Mouse (Mus musculus): ENCODE measurements around the gene Gcc2. TPM values are rescaled to one million over a fixed set of nuclear protein-coding genes. Genes with fewer than 3 reads are reported as not detected.
A peak's percentile ranks its signal among the peaks of the same experiment; 100 is the strongest.

Gcc2 gene
- polyA plus RNA-seq, 1 experiment from 2014 or later: 71.4 TPM

DNA sequence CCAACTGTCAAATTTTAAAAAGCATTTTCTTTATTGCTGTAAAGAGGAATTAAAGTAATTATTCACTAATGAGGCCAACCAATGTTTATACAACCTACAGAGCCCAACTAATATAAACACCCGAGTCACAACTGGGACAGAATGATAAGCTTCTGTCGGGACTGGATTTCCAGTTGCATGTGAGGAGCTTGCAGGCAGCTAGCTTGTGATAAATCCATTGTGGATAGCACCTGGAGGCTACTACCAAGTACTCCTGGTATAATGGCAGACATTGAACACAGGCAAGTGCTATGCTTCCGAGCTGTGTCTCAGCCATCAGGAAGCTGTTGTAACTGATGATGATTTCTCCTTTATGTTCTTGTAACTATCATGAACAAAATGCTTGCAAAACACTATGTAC lies 35.4 kb downstream of the Gcc2 start:
- ATAC-seq (ENCODE audit: insufficient number of reproducible peaks, insufficient read depth, low FRiP score, low read depth): no peak
- Histone ChIP-seq H3K9me3 (ENCODE audit: control insufficient read depth, low read depth, low read length) (no peaks in the 10 kb centered on the region), H3K4me2 (replicated peaks; ENCODE audit: low read depth, low read length) (no peak overlapping the region), H3K4me3 (ENCODE audit: low read depth, low read length) (no peak overlapping the region), H3K36me3 (ENCODE audit: control insufficient read depth, insufficient read depth, low read length) (peaks cover 68% of the 10 kb centered on the region), H3K9ac (replicated peaks; ENCODE audit: low read depth, low read length) (no peak overlapping the region), H3K27ac (ENCODE audit: low read length) (no peak overlapping the region), H3K27me3 (ENCODE audit: control insufficient read depth, insufficient read depth, low read length) (no peaks in the 10 kb centered on the region), H3K4me1 (ENCODE audit: control insufficient read depth, insufficient read depth, low read length) (no peaks in the 10 kb centered on the region)
- whole genome bisulfite sequencing: 46% methylated on average over 3 of the region's 3 CpGs

DNA sequence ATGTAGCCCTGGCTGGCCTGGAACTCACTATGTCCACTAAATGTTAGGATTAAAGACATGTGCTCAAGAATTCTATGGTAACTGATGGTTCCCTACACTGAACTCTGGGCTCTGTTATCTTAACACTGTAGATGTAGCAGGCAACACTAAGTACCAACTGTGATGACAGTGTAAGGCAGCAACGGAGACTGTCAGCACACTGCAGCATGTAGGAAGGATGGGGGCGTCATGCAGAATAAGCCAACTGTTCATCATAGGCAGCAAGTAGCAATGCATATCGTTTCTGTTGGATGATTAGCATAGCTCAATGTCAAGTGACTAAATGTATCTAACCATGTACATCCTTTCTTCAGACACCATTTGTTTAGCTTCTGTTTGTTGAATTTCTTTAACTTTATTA lies 38.9 kb downstream of the Gcc2 start:
- H3K4me2 ChIP-seq (replicated peaks; ENCODE audit: low read depth, low read length): no peak overlapping the region
- no peak overlapping the region for H3K27ac ChIP-seq (ENCODE audit: low read length)
- no peaks in the 10 kb centered on the region for H3K4me1 ChIP-seq (ENCODE audit: control insufficient read depth, insufficient read depth, low read length)
- no peak overlapping the region for H3K9ac ChIP-seq (replicated peaks; ENCODE audit: low read depth, low read length)
- H3K36me3 ChIP-seq (ENCODE audit: control insufficient read depth, insufficient read depth, low read length): peaks cover 72% of the 10 kb centered on the region
- no peak overlapping the region for H3K4me3 ChIP-seq (ENCODE audit: low read depth, low read length)
- 95% methylated on average over 3 of the region's 3 CpGs for WGBS
- no peaks in the 10 kb centered on the region for H3K9me3 ChIP-seq (ENCODE audit: control insufficient read depth, low read depth, low read length)
- no peak for ATAC-seq (ENCODE audit: insufficient number of reproducible peaks, insufficient read depth, low FRiP score, low read depth)
- H3K27me3 ChIP-seq (ENCODE audit: control insufficient read depth, insufficient read depth, low read length): no peaks in the 10 kb centered on the region

DNA sequence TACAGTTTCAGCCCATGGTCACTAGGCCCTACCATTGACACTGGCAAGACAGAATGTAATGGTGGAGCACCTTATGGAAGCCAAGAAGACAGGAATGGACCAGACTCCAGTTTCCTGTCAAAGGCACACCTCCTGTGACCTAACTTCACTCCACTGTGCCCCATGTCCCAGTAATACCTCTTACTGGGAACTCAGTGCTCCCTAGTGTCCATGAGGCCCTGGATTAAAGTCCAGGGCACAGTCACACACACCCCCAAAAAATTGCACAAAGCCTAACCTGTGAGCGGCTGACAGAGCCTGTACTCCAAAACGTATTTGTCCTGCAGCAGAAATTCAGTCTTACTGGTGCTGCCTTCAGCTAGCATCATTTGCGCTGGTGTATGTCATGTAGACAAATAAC lies 40.3 kb downstream of the Gcc2 start:
- H3K4me2 ChIP-seq (replicated peaks; ENCODE audit: low read depth, low read length): no peak overlapping the region
- peaks cover 69% of the 10 kb centered on the region for H3K36me3 ChIP-seq (ENCODE audit: control insufficient read depth, insufficient read depth, low read length)
- H3K27ac ChIP-seq (ENCODE audit: low read length): no peak overlapping the region
- WGBS: 96% methylated on average over 3 of the region's 3 CpGs
- H3K27me3 ChIP-seq (ENCODE audit: control insufficient read depth, insufficient read depth, low read length): no peaks in the 10 kb centered on the region
- H3K4me3 ChIP-seq (ENCODE audit: low read depth, low read length): no peak overlapping the region
- no peak for ATAC-seq (ENCODE audit: insufficient number of reproducible peaks, insufficient read depth, low FRiP score, low read depth)
- no peaks in the 10 kb centered on the region for H3K9me3 ChIP-seq (ENCODE audit: control insufficient read depth, low read depth, low read length)
- H3K4me1 ChIP-seq (ENCODE audit: control insufficient read depth, insufficient read depth, low read length): no peaks in the 10 kb centered on the region
- H3K9ac ChIP-seq (replicated peaks; ENCODE audit: low read depth, low read length): no peak overlapping the region

DNA sequence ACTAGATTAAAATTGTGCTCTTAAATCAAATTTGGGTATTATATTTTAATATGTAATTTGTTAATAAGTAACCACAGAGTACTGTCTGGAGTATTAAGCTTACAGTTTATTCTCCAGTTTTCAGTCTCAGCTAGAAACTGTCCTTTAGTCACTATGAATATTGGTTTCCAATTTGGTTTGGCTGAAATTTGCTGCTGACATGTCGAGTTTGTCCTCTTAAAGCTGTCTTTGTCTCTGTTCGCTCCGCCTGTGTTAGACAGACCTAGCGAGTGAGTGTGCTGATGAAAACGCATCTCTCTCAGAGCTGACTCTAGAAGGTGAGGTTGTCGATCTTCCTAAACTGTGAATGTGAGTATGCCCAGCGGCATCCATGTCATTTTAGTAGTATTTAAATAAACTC lies 49.7 kb downstream of the Gcc2 start:
- Histone ChIP-seq H3K9ac (replicated peaks; ENCODE audit: low read depth, low read length) (no peak overlapping the region), H3K4me3 (ENCODE audit: low read depth, low read length) (no peak overlapping the region), H3K36me3 (ENCODE audit: control insufficient read depth, insufficient read depth, low read length) (peaks cover 30% of the 10 kb centered on the region), H3K27ac (ENCODE audit: low read length) (no peak overlapping the region), H3K4me2 (replicated peaks; ENCODE audit: low read depth, low read length) (no peak overlapping the region), H3K9me3 (ENCODE audit: control insufficient read depth, low read depth, low read length) (no peaks in the 10 kb centered on the region), H3K4me1 (ENCODE audit: control insufficient read depth, insufficient read depth, low read length) (no peaks in the 10 kb centered on the region), H3K27me3 (ENCODE audit: control insufficient read depth, insufficient read depth, low read length) (no peaks in the 10 kb centered on the region)
- WGBS: 93% methylated on average over 7 of the region's 7 CpGs
- no peak for ATAC-seq (ENCODE audit: insufficient number of reproducible peaks, insufficient read depth, low FRiP score, low read depth)

- Histone ChIP-seq H3K4me1 (ENCODE audit: control insufficient read depth, insufficient read depth, low read length) (no peaks in the 10 kb centered on the region), H3K4me3 (ENCODE audit: low read depth, low read length) (no peak overlapping the region), H3K9ac (replicated peaks; ENCODE audit: low read depth, low read length) (no peak overlapping the region), H3K36me3 (ENCODE audit: control insufficient read depth, insufficient read depth, low read length) (peaks cover 18% of the 10 kb centered on the region), H3K4me2 (replicated peaks; ENCODE audit: low read depth, low read length) (no peak overlapping the region), H3K9me3 (ENCODE audit: control insufficient read depth, low read depth, low read length) (no peaks in the 10 kb centered on the region), H3K27ac (ENCODE audit: low read length) (no peak overlapping the region), H3K27me3 (ENCODE audit: control insufficient read depth, insufficient read depth, low read length) (no peaks in the 10 kb centered on the region)
- ATAC-seq (ENCODE audit: insufficient number of reproducible peaks, insufficient read depth, low FRiP score, low read depth): no peak
- WGBS: 90% methylated on average over 3 of the region's 3 CpGs
These were observed 51.6 kb downstream of the Gcc2 start for GRCm38 (mm10) chr10:58306897-58307296.

GRCm38 (mm10) chr10:58310791-58311190 lies 55.5 kb downstream of the Gcc2 start:
- ATAC-seq (ENCODE audit: insufficient number of reproducible peaks, insufficient read depth, low FRiP score, low read depth): no peak
- H3K27me3 ChIP-seq (ENCODE audit: control insufficient read depth, insufficient read depth, low read length): no peaks in the 10 kb centered on the region
- no peaks in the 10 kb centered on the region for H3K9me3 ChIP-seq (ENCODE audit: control insufficient read depth, low read depth, low read length)
- no peak overlapping the region for H3K4me3 ChIP-seq (ENCODE audit: low read depth, low read length)
- no peak overlapping the region for H3K9ac ChIP-seq (replicated peaks; ENCODE audit: low read depth, low read length)
- H3K27ac ChIP-seq (ENCODE audit: low read length): no peak overlapping the region
- H3K36me3 ChIP-seq (ENCODE audit: control insufficient read depth, insufficient read depth, low read length): peaks cover 8% of the 10 kb centered on the region; the same call in 1 of the 2 replicates
- no peak overlapping the region for H3K4me2 ChIP-seq (replicated peaks; ENCODE audit: low read depth, low read length)
- 72% methylated on average over 1 of the region's 1 CpGs for WGBS
- no peaks in the 10 kb centered on the region for H3K4me1 ChIP-seq (ENCODE audit: control insufficient read depth, insufficient read depth, low read length)

DNA sequence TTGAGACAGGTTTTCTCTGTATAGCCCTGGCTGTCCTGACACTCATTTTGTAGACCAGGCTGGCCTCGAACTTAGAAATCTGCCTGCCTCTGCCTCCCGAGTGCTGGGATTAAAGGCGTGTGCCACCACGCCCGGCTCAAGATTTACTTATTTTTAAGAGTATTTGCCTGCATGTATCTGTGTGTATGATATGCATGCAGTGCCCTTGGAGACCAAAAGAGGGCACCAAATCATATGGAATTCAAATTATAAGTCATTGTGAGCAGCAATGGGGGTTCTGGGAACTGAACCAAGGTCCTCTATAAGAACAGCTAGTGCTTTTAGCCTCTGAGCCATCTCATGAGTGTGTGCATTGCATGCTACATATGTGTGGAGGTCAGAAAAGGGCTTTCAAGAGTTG lies 57.6 kb downstream of the Gcc2 start:
- Histone ChIP-seq H3K4me1 (ENCODE audit: control insufficient read depth, insufficient read depth, low read length) (no peaks in the 10 kb centered on the region), H3K9me3 (ENCODE audit: control insufficient read depth, low read depth, low read length) (no peaks in the 10 kb centered on the region), H3K9ac (replicated peaks; ENCODE audit: low read depth, low read length) (no peak overlapping the region), H3K27me3 (ENCODE audit: control insufficient read depth, insufficient read depth, low read length) (no peaks in the 10 kb centered on the region), H3K27ac (ENCODE audit: low read length) (no peak overlapping the region), H3K4me3 (ENCODE audit: low read depth, low read length) (no peak overlapping the region), H3K4me2 (replicated peaks; ENCODE audit: low read depth, low read length) (no peak overlapping the region), H3K36me3 (ENCODE audit: control insufficient read depth, insufficient read depth, low read length) (peaks cover 5% of the 10 kb centered on the region; the same call in 1 of the 2 replicates)
- ATAC-seq (ENCODE audit: insufficient number of reproducible peaks, insufficient read depth, low FRiP score, low read depth): no peak
- 97% methylated on average over 5 of the region's 5 CpGs for WGBS

DNA sequence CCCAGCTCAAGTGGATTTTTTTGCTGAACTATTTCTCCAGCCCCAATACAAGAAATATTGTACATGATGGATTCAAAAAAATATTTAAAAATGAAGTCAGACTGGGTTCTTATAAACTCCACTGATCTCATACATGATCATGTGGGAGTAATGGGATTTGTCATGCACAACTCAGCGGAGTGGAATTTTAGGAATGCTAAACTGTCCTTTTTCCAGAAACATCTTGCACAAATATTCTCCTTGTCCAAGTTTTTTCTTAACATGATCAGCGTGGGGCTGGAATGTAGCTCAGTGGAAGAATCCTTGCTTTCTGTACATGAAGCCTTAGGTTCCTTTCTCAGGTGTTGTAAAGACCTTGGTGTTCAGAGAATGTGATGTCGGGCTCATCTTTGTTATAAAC lies 65.6 kb downstream of the Gcc2 start:
- Histone ChIP-seq H3K9ac (replicated peaks; ENCODE audit: low read depth, low read length) (no peak overlapping the region), H3K4me2 (replicated peaks; ENCODE audit: low read depth, low read length) (no peak overlapping the region), H3K4me1 (ENCODE audit: control insufficient read depth, insufficient read depth, low read length) (peaks cover 9% of the 10 kb centered on the region; the same call in 1 of the 2 replicates), H3K27me3 (ENCODE audit: control insufficient read depth, insufficient read depth, low read length) (no peaks in the 10 kb centered on the region), H3K9me3 (ENCODE audit: control insufficient read depth, low read depth, low read length) (no peaks in the 10 kb centered on the region), H3K4me3 (ENCODE audit: low read depth, low read length) (no peak overlapping the region), H3K27ac (ENCODE audit: low read length) (no peak overlapping the region), H3K36me3 (ENCODE audit: control insufficient read depth, insufficient read depth, low read length) (no peaks in the 10 kb centered on the region)
- WGBS: 71% methylated on average over 3 of the region's 3 CpGs
- no peak for ATAC-seq (ENCODE audit: insufficient number of reproducible peaks, insufficient read depth, low FRiP score, low read depth)

GRCm38 (mm10) chr10:58322361-58323027 lies 67.2 kb downstream of the Gcc2 start:
- H3K4me3 ChIP-seq (ENCODE audit: low read depth, low read length): peak overlapping the region; percentile 26
- H3K27ac ChIP-seq (ENCODE audit: low read length): peak overlapping the region; percentile 84
- no peaks in the 10 kb centered on the region for H3K36me3 ChIP-seq (ENCODE audit: control insufficient read depth, insufficient read depth, low read length)
- no peaks in the 10 kb centered on the region for H3K9me3 ChIP-seq (ENCODE audit: control insufficient read depth, low read depth, low read length)
- 30% methylated on average over 6 of the region's 6 CpGs for WGBS
- H3K27me3 ChIP-seq (ENCODE audit: control insufficient read depth, insufficient read depth, low read length): no peaks in the 10 kb centered on the region
- H3K4me2 ChIP-seq (replicated peaks; ENCODE audit: low read depth, low read length): peak overlapping the region; percentile 37
- peaks cover 9% of the 10 kb centered on the region; the same call in 1 of the 2 replicates for H3K4me1 ChIP-seq (ENCODE audit: control insufficient read depth, insufficient read depth, low read length)
- no peak overlapping the region; the same call in 1 of the 2 replicates for H3K9ac ChIP-seq (replicated peaks; ENCODE audit: low read depth, low read length)
- ATAC-seq (ENCODE audit: insufficient number of reproducible peaks, insufficient read depth, low FRiP score, low read depth): no peak; the same call in 1 of the 2 replicates

Measured in stomach, embryonic 14.5 days (tissue).